21 mouse cellular contexts compared by ENCODE assay signal in the genomic region with DNA sequence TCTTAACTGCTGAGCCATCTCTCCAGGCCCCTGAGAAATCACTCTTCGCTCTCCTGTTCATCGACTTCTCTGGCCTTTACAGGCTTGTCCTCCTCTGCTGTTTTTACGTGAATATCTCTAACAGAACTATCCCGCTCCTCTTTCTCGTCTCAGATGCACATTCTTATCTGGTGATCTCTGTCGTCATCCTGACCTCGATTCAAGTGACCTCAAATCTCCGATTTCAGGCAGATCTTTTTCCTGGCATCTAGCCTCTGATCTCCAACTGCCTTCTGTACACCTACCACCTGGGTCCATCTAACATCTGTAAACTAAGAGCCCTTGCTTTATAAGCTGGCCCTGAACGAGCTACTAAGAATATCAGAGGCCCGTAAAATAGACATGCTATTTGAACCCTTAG. TPM values are rescaled to one million over a fixed set of nuclear protein-coding genes. Genes with fewer than 3 reads are reported as not detected.
"Had no signal": no experiment of that assay in that cellular context is flagged by ENCODE, and none has a peak within 500 bp of the region (broad histone marks: within the 10 kb centered on the region; RNA-seq: fewer than 3 reads in every experiment).

No protein-coding gene starts in this region.

- ATAC-seq: lung, postnatal 0 days; midbrain, embryonic 15.5 days had no signal

- H3K27me3 ChIP-seq: kidney, embryonic 15.5 days; midbrain, embryonic 15.5 days; neural tube, embryonic 12.5 days had no signal

- H3K27ac ChIP-seq: kidney, embryonic 15.5 days; left cerebral cortex, adult 2 months; limb, embryonic 10.5 days; liver, embryonic 14.5 days; midbrain, embryonic 10.5 days; midbrain, embryonic 15.5 days; neural tube, embryonic 12.5 days had no signal

- H3K4me3 ChIP-seq: kidney, embryonic 15.5 days; left cerebral cortex, adult 2 months; limb, embryonic 10.5 days; midbrain, embryonic 10.5 days; midbrain, embryonic 15.5 days; neural tube, embryonic 12.5 days had no signal

- H3K36me3 ChIP-seq: kidney, embryonic 15.5 days; limb, embryonic 10.5 days; midbrain, embryonic 10.5 days; midbrain, embryonic 15.5 days; neural tube, embryonic 12.5 days had no signal

- H3K4me2 ChIP-seq: kidney, embryonic 15.5 days; midbrain, embryonic 15.5 days; neural tube, embryonic 12.5 days had no signal

- DNase-seq: kidney, adult 2 months; kidney, postnatal 14 days; lung, adult 2 months; lung, postnatal 4 days; spleen, adult 18-20 months had no signal

- H3K9ac ChIP-seq: kidney, embryonic 15.5 days; liver, embryonic 14.5 days; midbrain, embryonic 15.5 days; neural tube, embryonic 12.5 days had no signal

- H3K4me1 ChIP-seq: kidney, embryonic 15.5 days; limb, embryonic 10.5 days; midbrain, embryonic 10.5 days; midbrain, embryonic 15.5 days; neural tube, embryonic 12.5 days had no signal

- H3K9me3 ChIP-seq: kidney, embryonic 15.5 days; limb, embryonic 10.5 days; midbrain, embryonic 10.5 days; midbrain, embryonic 15.5 days; neural tube, embryonic 12.5 days had no signal

RNA-seq across cellular contexts. Expression of a gene that starts 2.5 kb away (rescaled TPM):
- total RNA-seq: layer of hippocampus, adult 8-10 months; layer of hippocampus, postnatal 14 days; left cerebral cortex, adult 2 months; left cerebral cortex, postnatal 14 days; megakaryocyte, adult 5-6 weeks; monocyte, adult 5-6 weeks; neutrophil, adult 5-6 weeks had no signal
- polyA plus RNA-seq: kidney, adult 2 months; kidney, embryonic 15.5 days; limb, embryonic 10.5 days; limb, embryonic 14.5 days; liver, embryonic 14.5 days; lung, postnatal 0 days; midbrain, embryonic 10.5 days; midbrain, embryonic 15.5 days; neural tube, embryonic 12.5 days; stomach, embryonic 14.5 days had no signal
